Mouse (Mus musculus): ENCODE data around the gene Zscan2. TPM values are rescaled to one million over a fixed set of nuclear protein-coding genes. Genes with fewer than 3 reads are reported as not detected.

Zscan2 gene
- polyA plus RNA-seq (2015; fragmentation: Nextera tagmentation; extraction: Ambion mirVana) = 3.3 and 3.4 TPM in 2 replicates

- under 1% methylated on average over 40 of the region's 40 CpGs for WGBS
- peak within 1 kb of the TSS; percentile 93 for H3K4me3 ChIP-seq (ENCODE audit: low read length)
- H3K27ac ChIP-seq (ENCODE audit: low read depth, low read length) = peak within 1 kb of the TSS; percentile 93
- peak; percentile 99 for ATAC-seq
- H3K27me3 ChIP-seq (replicated peaks; ENCODE audit: control insufficient read depth, insufficient read depth, low read length) = no peaks in the 10 kb centered on the region
- peaks cover 8% of the 10 kb centered on the region for H3K36me3 ChIP-seq (ENCODE audit: control insufficient read depth, insufficient read depth, low read length)
- H3K4me1 ChIP-seq (ENCODE audit: control insufficient read depth, insufficient read depth, low read depth, low read length) = peaks cover 34% of the 10 kb centered on the region
- peak within 1 kb of the TSS; percentile 98 for H3K9ac ChIP-seq (ENCODE audit: low read depth, low read length)
- peak within 1 kb of the TSS; percentile 86 for H3K4me2 ChIP-seq (ENCODE audit: low read length)
- no peaks in the 10 kb centered on the region for H3K9me3 ChIP-seq (ENCODE audit: control insufficient read depth, low read length)
Measured at GRCm38 (mm10) chr7:80860729-80861274, at the start of gene Zscan2. Gene Zscan2, plus strand, starts transcription at chr7:80860920.

DNA sequence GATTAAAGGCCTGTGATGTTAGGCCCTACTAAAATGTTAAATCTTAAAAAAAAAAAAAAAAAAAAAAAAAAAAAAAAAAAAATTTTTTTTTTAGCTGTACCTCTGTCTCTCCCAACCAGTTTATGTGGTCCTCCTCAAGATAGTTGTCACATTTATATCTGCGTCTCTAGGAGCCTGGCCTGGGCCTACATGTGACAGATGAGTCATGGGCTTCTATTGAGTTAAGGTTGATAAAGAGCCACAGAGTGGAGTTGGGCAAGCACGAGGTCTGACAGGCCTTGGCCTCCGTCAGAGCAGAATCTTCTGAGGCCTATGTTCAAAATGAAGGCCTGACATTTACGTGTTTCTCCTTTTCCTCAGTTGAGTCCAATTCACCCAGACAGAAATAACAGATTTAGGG is 47.3 kb upstream of the Zscan2 start:
- H3K4me3 ChIP-seq (ENCODE audit: low read length) = no peak overlapping the region
- no peaks in the 10 kb centered on the region for H3K9me3 ChIP-seq (ENCODE audit: control insufficient read depth, low read length)
- no peak overlapping the region for H3K4me2 ChIP-seq (ENCODE audit: low read length)
- H3K4me1 ChIP-seq (ENCODE audit: control insufficient read depth, insufficient read depth, low read depth, low read length) = no peaks in the 10 kb centered on the region
- H3K9ac ChIP-seq (ENCODE audit: low read depth, low read length) = no peak overlapping the region
- no peaks in the 10 kb centered on the region for H3K36me3 ChIP-seq (ENCODE audit: control insufficient read depth, insufficient read depth, low read length)
- ATAC-seq = no peak
- no peaks in the 10 kb centered on the region for H3K27me3 ChIP-seq (replicated peaks; ENCODE audit: control insufficient read depth, insufficient read depth, low read length)
- 91% methylated on average over 4 of the region's 4 CpGs for WGBS
- H3K27ac ChIP-seq (ENCODE audit: low read depth, low read length) = no peak overlapping the region

GRCm38 (mm10) chr7:80816641-80817040 is 44.1 kb upstream of the Zscan2 start:
- no peak for ATAC-seq
- Histone ChIP-seq H3K27ac (ENCODE audit: low read depth, low read length) (no peak overlapping the region), H3K27me3 (replicated peaks; ENCODE audit: control insufficient read depth, insufficient read depth, low read length) (no peaks in the 10 kb centered on the region), H3K9me3 (ENCODE audit: control insufficient read depth, low read length) (no peaks in the 10 kb centered on the region), H3K9ac (ENCODE audit: low read depth, low read length) (no peak overlapping the region), H3K4me2 (ENCODE audit: low read length) (no peak overlapping the region), H3K4me3 (ENCODE audit: low read length) (no peak overlapping the region), H3K36me3 (ENCODE audit: control insufficient read depth, insufficient read depth, low read length) (no peaks in the 10 kb centered on the region), H3K4me1 (ENCODE audit: control insufficient read depth, insufficient read depth, low read depth, low read length) (no peaks in the 10 kb centered on the region)
- 86% methylated on average over 5 of the region's 5 CpGs for WGBS

- WGBS = 85% methylated on average over 4 of the region's 4 CpGs
- Histone ChIP-seq H3K27ac (ENCODE audit: low read depth, low read length) (no peak overlapping the region), H3K4me2 (ENCODE audit: low read length) (no peak overlapping the region), H3K27me3 (replicated peaks; ENCODE audit: control insufficient read depth, insufficient read depth, low read length) (no peaks in the 10 kb centered on the region), H3K4me1 (ENCODE audit: control insufficient read depth, insufficient read depth, low read depth, low read length) (no peaks in the 10 kb centered on the region), H3K4me3 (ENCODE audit: low read length) (no peak overlapping the region), H3K36me3 (ENCODE audit: control insufficient read depth, insufficient read depth, low read length) (no peaks in the 10 kb centered on the region), H3K9me3 (ENCODE audit: control insufficient read depth, low read length) (no peaks in the 10 kb centered on the region), H3K9ac (ENCODE audit: low read depth, low read length) (no peak overlapping the region)
- no peak for ATAC-seq
Measured at GRCm38 (mm10) chr7:80820838-80821237, 39.9 kb upstream of the Zscan2 start.

DNA sequence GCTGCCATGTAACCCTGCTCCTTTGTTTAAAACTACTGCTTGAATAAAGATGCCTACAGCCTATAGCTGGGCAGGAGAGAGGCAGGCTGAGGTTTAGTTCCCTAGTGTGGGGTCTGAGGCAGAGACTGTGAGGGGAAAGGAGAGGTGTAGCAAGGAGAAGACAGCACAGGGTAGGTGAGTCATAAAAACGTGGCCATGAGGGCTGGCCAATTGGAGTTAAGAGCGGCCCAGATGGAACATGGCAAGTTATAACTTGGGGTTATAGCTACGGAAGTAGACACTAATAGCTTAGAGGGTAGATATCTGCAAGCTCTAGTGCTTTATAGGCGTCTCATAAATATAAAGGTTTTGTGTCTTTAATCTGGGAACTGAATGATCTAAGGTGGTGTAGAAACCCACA is 37.5 kb upstream of the Zscan2 start:
- Histone ChIP-seq H3K4me3 (ENCODE audit: low read length) (no peak overlapping the region), H3K36me3 (ENCODE audit: control insufficient read depth, insufficient read depth, low read length) (no peaks in the 10 kb centered on the region), H3K4me1 (ENCODE audit: control insufficient read depth, insufficient read depth, low read depth, low read length) (no peaks in the 10 kb centered on the region), H3K4me2 (ENCODE audit: low read length) (no peak overlapping the region), H3K27me3 (replicated peaks; ENCODE audit: control insufficient read depth, insufficient read depth, low read length) (no peaks in the 10 kb centered on the region), H3K9ac (ENCODE audit: low read depth, low read length) (no peak overlapping the region), H3K9me3 (ENCODE audit: control insufficient read depth, low read length) (no peaks in the 10 kb centered on the region), H3K27ac (ENCODE audit: low read depth, low read length) (no peak overlapping the region)
- no peak for ATAC-seq
- WGBS = 87% methylated on average over 4 of the region's 4 CpGs

- Histone ChIP-seq H3K9ac (ENCODE audit: low read depth, low read length) (no peak overlapping the region), H3K27ac (ENCODE audit: low read depth, low read length) (no peak overlapping the region), H3K9me3 (ENCODE audit: control insufficient read depth, low read length) (no peaks in the 10 kb centered on the region), H3K4me3 (ENCODE audit: low read length) (no peak overlapping the region), H3K36me3 (ENCODE audit: control insufficient read depth, insufficient read depth, low read length) (no peaks in the 10 kb centered on the region), H3K4me1 (ENCODE audit: control insufficient read depth, insufficient read depth, low read depth, low read length) (no peaks in the 10 kb centered on the region), H3K27me3 (replicated peaks; ENCODE audit: control insufficient read depth, insufficient read depth, low read length) (no peaks in the 10 kb centered on the region), H3K4me2 (ENCODE audit: low read length) (no peak overlapping the region)
- ATAC-seq = no peak
- WGBS = 77% methylated on average over 11 of the region's 11 CpGs
Measured at GRCm38 (mm10) chr7:80823875-80824682, 36.6 kb upstream of the Zscan2 start.

- H3K36me3 ChIP-seq (ENCODE audit: control insufficient read depth, insufficient read depth, low read length) = no peaks in the 10 kb centered on the region
- no peak within 1 kb of the TSS for H3K27ac ChIP-seq (ENCODE audit: low read depth, low read length)
- H3K27me3 ChIP-seq (replicated peaks; ENCODE audit: control insufficient read depth, insufficient read depth, low read length) = no peaks in the 10 kb centered on the region
- H3K4me3 ChIP-seq (ENCODE audit: low read length) = no peak within 1 kb of the TSS
- no peaks in the 10 kb centered on the region for H3K4me1 ChIP-seq (ENCODE audit: control insufficient read depth, insufficient read depth, low read depth, low read length)
- 75% methylated on average over 11 of the region's 11 CpGs for WGBS
- no peaks in the 10 kb centered on the region for H3K9me3 ChIP-seq (ENCODE audit: control insufficient read depth, low read length)
- no peak within 1 kb of the TSS for H3K4me2 ChIP-seq (ENCODE audit: low read length)
- no peak within 1 kb of the TSS for H3K9ac ChIP-seq (ENCODE audit: low read depth, low read length)
- no peak for ATAC-seq
Measured at GRCm38 (mm10) chr7:80825843-80826403, 34.8 kb upstream of the Zscan2 start, which contains the start of gene Iqgap1. Gene Iqgap1, minus strand, starts transcription at chr7:80825974.

DNA sequence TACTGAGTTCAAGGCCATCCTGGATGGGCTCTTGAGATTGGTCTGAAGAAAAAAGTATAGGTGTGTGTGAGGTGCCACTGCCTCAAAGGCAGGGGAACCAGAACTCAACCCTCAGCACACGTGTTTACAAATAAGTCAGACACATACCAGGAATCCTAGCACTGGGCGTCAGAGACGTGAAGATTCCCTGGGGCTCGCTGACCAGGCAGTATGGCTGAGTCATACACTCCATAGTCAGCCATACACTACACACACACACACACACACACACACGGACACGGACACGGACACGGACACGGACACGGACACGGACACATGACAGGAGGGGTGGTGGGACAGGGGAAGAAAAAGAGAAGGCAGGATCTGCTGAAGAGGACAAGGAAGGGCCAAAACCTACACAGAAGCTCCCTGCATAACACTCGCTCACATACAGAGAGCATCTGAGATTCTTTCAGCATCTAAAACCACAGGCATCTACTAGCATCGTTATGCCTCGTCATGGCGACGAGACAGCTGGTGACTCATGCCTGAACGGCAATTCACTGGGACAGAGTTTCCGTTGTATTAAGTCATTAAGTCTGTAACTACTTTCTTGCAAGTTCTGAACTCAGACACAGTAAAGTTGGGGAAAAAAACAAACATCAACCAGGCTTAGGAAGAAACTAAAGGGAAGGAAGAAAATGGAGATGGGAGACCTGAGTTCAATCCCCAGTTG is 32.4 kb upstream of the Zscan2 start:
- Histone ChIP-seq H3K27me3 (replicated peaks; ENCODE audit: control insufficient read depth, insufficient read depth, low read length) (no peaks in the 10 kb centered on the region), H3K4me2 (ENCODE audit: low read length) (no peak overlapping the region), H3K4me1 (ENCODE audit: control insufficient read depth, insufficient read depth, low read depth, low read length) (peaks cover 2% of the 10 kb centered on the region; the same call in 1 of the 2 replicates), H3K4me3 (ENCODE audit: low read length) (no peak overlapping the region), H3K36me3 (ENCODE audit: control insufficient read depth, insufficient read depth, low read length) (no peaks in the 10 kb centered on the region), H3K9ac (ENCODE audit: low read depth, low read length) (no peak overlapping the region), H3K27ac (ENCODE audit: low read depth, low read length) (no peak overlapping the region), H3K9me3 (ENCODE audit: control insufficient read depth, low read length) (no peaks in the 10 kb centered on the region)
- WGBS = 69% methylated on average over 18 of the region's 18 CpGs
- no peak for ATAC-seq

Measured in hindbrain, embryonic 16.5 days (tissue).